Mouse (Mus musculus): ENCODE data around the gene Tnfsf12. TPM values are rescaled to one million over a fixed set of nuclear protein-coding genes. Genes with fewer than 3 reads are reported as not detected.
A peak's percentile ranks its signal among the peaks of the same experiment; 100 is the strongest.

Tnfsf12 gene
- polyA plus RNA-seq, 1 experiment from 2014 or later: 2.8 TPM

GRCm38 (mm10) chr11:69654760-69655159 lies 40.9 kb downstream of the Tnfsf12 start:
- Histone ChIP-seq H3K4me3 (ENCODE audit: low read depth, low read length) (no peak overlapping the region), H3K27ac (ENCODE audit: low read length) (0 out of 2 replicates have a peak overlapping the region, but pooled peaks have one; percentile 8)
- no peak for ATAC-seq (ENCODE audit: low read depth)

GRCm38 (mm10) chr11:69653399-69653798 lies 42.2 kb downstream of the Tnfsf12 start:
- H3K9me3 ChIP-seq (replicated peaks; ENCODE audit: control insufficient read depth, low read length): no peaks in the 10 kb centered on the region
- no peak overlapping the region for H3K9ac ChIP-seq (ENCODE audit: low read depth, low read length)
- peaks cover 42% of the 10 kb centered on the region for H3K36me3 ChIP-seq (ENCODE audit: control insufficient read depth, insufficient read depth)
- H3K4me3 ChIP-seq (ENCODE audit: low read depth, low read length): no peak overlapping the region
- no peak overlapping the region for H3K4me2 ChIP-seq (ENCODE audit: low read depth, low read length)
- no peak overlapping the region for H3K27ac ChIP-seq (ENCODE audit: low read length)
- H3K27me3 ChIP-seq (ENCODE audit: control insufficient read depth, insufficient read depth, low read depth, low read length): no peaks in the 10 kb centered on the region
- ATAC-seq (ENCODE audit: low read depth): no peak
- peaks cover 21% of the 10 kb centered on the region for H3K4me1 ChIP-seq (ENCODE audit: control insufficient read depth, low read depth, low read length)
- WGBS (ENCODE audit: insufficient replicate concordance): 76% methylated on average over 5 of the region's 5 CpGs

More at GRCm38 (mm10) chr11:69654760-69655159, 40.9 kb downstream of the Tnfsf12 start:
- no peak overlapping the region for H3K4me2 ChIP-seq (ENCODE audit: low read depth, low read length)
- no peaks in the 10 kb centered on the region for H3K9me3 ChIP-seq (replicated peaks; ENCODE audit: control insufficient read depth, low read length)
- no peak overlapping the region for H3K9ac ChIP-seq (ENCODE audit: low read depth, low read length)
- H3K27me3 ChIP-seq (ENCODE audit: control insufficient read depth, insufficient read depth, low read depth, low read length): no peaks in the 10 kb centered on the region
- WGBS (ENCODE audit: insufficient replicate concordance): 37% methylated on average over 9 of the region's 9 CpGs
- peaks cover 21% of the 10 kb centered on the region for H3K4me1 ChIP-seq (ENCODE audit: control insufficient read depth, low read depth, low read length)
- peaks cover 35% of the 10 kb centered on the region for H3K36me3 ChIP-seq (ENCODE audit: control insufficient read depth, insufficient read depth)

GRCm38 (mm10) chr11:69645860-69646259 lies 49.8 kb downstream of the Tnfsf12 start:
- Histone ChIP-seq H3K9ac (ENCODE audit: low read depth, low read length) (no peak overlapping the region), H3K36me3 (ENCODE audit: control insufficient read depth, insufficient read depth) (peaks cover 71% of the 10 kb centered on the region), H3K4me2 (ENCODE audit: low read depth, low read length) (no peak overlapping the region), H3K27ac (ENCODE audit: low read length) (no peak overlapping the region), H3K9me3 (replicated peaks; ENCODE audit: control insufficient read depth, low read length) (no peaks in the 10 kb centered on the region), H3K4me3 (ENCODE audit: low read depth, low read length) (no peak overlapping the region), H3K27me3 (ENCODE audit: control insufficient read depth, insufficient read depth, low read depth, low read length) (no peaks in the 10 kb centered on the region), H3K4me1 (ENCODE audit: control insufficient read depth, low read depth, low read length) (no peaks in the 10 kb centered on the region)
- 74% methylated on average over 5 of the region's 5 CpGs for WGBS (ENCODE audit: insufficient replicate concordance)
- peak; percentile 70 for ATAC-seq (ENCODE audit: low read depth)

MicroRNA genes within 50 kb of the gene (microRNA counts, 519-probe panel; counts per million panel counts)
- microRNA mmu-miR-1934: 60.7 counts per million

Small RNAs within 50 kb of the gene (microRNA-seq; reads per million reads assigned to microRNA genes)
- gene Mir1934: 5.2 reads per million, percentile 17 among the genes with 10 or more reads in this experiment

Other genes starting within 250 kb of the Tnfsf12 start
- gene Dnah2, start 146.7 kb downstream of the Tnfsf12 start, polyA plus RNA-seq (2015; fragmentation: Nextera tagmentation; extraction: Ambion mirVana): 0.07 and 0.09 TPM in 2 replicates
- gene Efnb3, start 135.6 kb downstream of the Tnfsf12 start, polyA plus RNA-seq (2015; fragmentation: Nextera tagmentation; extraction: Ambion mirVana): 0.27 and 0.39 TPM in 2 replicates
- gene Wrap53, start 115.6 kb downstream of the Tnfsf12 start, polyA plus RNA-seq (2015; fragmentation: Nextera tagmentation; extraction: Ambion mirVana): 14.6 and 15.5 TPM in 2 replicates
- 55.5 and 55.8 TPM in 2 replicates for gene Trp53, start 115.5 kb downstream of the Tnfsf12 start, polyA plus RNA-seq (2015; fragmentation: Nextera tagmentation; extraction: Ambion mirVana)
- gene Atp1b2, start 89.9 kb downstream of the Tnfsf12 start, polyA plus RNA-seq (2015; fragmentation: Nextera tagmentation; extraction: Ambion mirVana): 11.2 and 12.6 TPM in 2 replicates
- 26.2 and 27.9 TPM in 2 replicates for gene Shbg, start 77.9 kb downstream of the Tnfsf12 start, polyA plus RNA-seq (2015; fragmentation: Nextera tagmentation; extraction: Ambion mirVana)
- gene Sat2, start 73.8 kb downstream of the Tnfsf12 start, polyA plus RNA-seq (2015; fragmentation: Nextera tagmentation; extraction: Ambion mirVana): 10.4 and 11.5 TPM in 2 replicates
- 7.0 and 8.1 TPM in 2 replicates for gene Fxr2, start 62.9 kb downstream of the Tnfsf12 start, polyA plus RNA-seq (2015; fragmentation: Nextera tagmentation; extraction: Ambion mirVana)
- gene Sox15, start 40.5 kb downstream of the Tnfsf12 start, polyA plus RNA-seq (2015; fragmentation: Nextera tagmentation; extraction: Ambion mirVana): 0.11 TPM in 1 of 2 replicates, not detected in the other
- 34.5 and 35.0 TPM in 2 replicates for gene Mpdu1, start 33.2 kb downstream of the Tnfsf12 start, polyA plus RNA-seq (2015; fragmentation: Nextera tagmentation; extraction: Ambion mirVana)
- 32.0 and 35.4 TPM in 2 replicates for gene Cd68, start 29.7 kb downstream of the Tnfsf12 start, polyA plus RNA-seq (2015; fragmentation: Nextera tagmentation; extraction: Ambion mirVana)
- gene Eif4a1, start 23.4 kb downstream of the Tnfsf12 start, polyA plus RNA-seq (2015; fragmentation: Nextera tagmentation; extraction: Ambion mirVana): 223 and 225 TPM in 2 replicates
- 22.7 and 24.9 TPM in 2 replicates for gene Senp3, start 13.8 kb downstream of the Tnfsf12 start, polyA plus RNA-seq (2015; fragmentation: Nextera tagmentation; extraction: Ambion mirVana)
- gene Tnfsf13, start 10.1 kb downstream of the Tnfsf12 start, polyA plus RNA-seq (2015; fragmentation: Nextera tagmentation; extraction: Ambion mirVana): 0.17 and 0.40 TPM in 2 replicates
- 0.95 and 1.1 TPM in 2 replicates for gene Tnfsfm13, start 249 bp upstream of the Tnfsf12 start, polyA plus RNA-seq (2015; fragmentation: Nextera tagmentation; extraction: Ambion mirVana)
- 11.1 and 11.9 TPM in 2 replicates for gene Polr2a, start 62.8 kb upstream of the Tnfsf12 start, polyA plus RNA-seq (2015; fragmentation: Nextera tagmentation; extraction: Ambion mirVana)
- 0.07 TPM in 1 of 2 replicates, not detected in the other for gene Slc35g3, start 66.1 kb upstream of the Tnfsf12 start, polyA plus RNA-seq (2015; fragmentation: Nextera tagmentation; extraction: Ambion mirVana)
- gene Zbtb4, start 70.1 kb upstream of the Tnfsf12 start, polyA plus RNA-seq (2015; fragmentation: Nextera tagmentation; extraction: Ambion mirVana): 0.61 and 0.81 TPM in 2 replicates
- 0.61 and 0.96 TPM in 2 replicates for gene Chrnb1, start 100.1 kb upstream of the Tnfsf12 start, polyA plus RNA-seq (2015; fragmentation: Nextera tagmentation; extraction: Ambion mirVana)
- gene Fgf11, start 106.0 kb upstream of the Tnfsf12 start, polyA plus RNA-seq (2015; fragmentation: Nextera tagmentation; extraction: Ambion mirVana): 0.19 and 0.21 TPM in 2 replicates
- gene Tmem102, start 109.8 kb upstream of the Tnfsf12 start, polyA plus RNA-seq (2015; fragmentation: Nextera tagmentation; extraction: Ambion mirVana): 0.62 and 1.0 TPM in 2 replicates
- gene Gm39566, start 119.4 kb upstream of the Tnfsf12 start, polyA plus RNA-seq (2015; fragmentation: Nextera tagmentation; extraction: Ambion mirVana): not detected in 2 replicates
- not detected in 2 replicates for gene Spem2, start 122.6 kb upstream of the Tnfsf12 start, polyA plus RNA-seq (2015; fragmentation: Nextera tagmentation; extraction: Ambion mirVana)
- not detected in 2 replicates for gene Spem1, start 126.3 kb upstream of the Tnfsf12 start, polyA plus RNA-seq (2015; fragmentation: Nextera tagmentation; extraction: Ambion mirVana)
- gene Nlgn2, start 141.9 kb upstream of the Tnfsf12 start, polyA plus RNA-seq (2015; fragmentation: Nextera tagmentation; extraction: Ambion mirVana): 0.66 and 0.83 TPM in 2 replicates
- 404 and 413 TPM in 2 replicates for gene Tmem256, start 142.7 kb upstream of the Tnfsf12 start, polyA plus RNA-seq (2015; fragmentation: Nextera tagmentation; extraction: Ambion mirVana)
- 22.0 and 27.8 TPM in 2 replicates for gene Plscr3, start 150.5 kb upstream of the Tnfsf12 start, polyA plus RNA-seq (2015; fragmentation: Nextera tagmentation; extraction: Ambion mirVana)
- gene Tnk1, start 162.9 kb upstream of the Tnfsf12 start, polyA plus RNA-seq (2015; fragmentation: Nextera tagmentation; extraction: Ambion mirVana): 0.74 and 0.96 TPM in 2 replicates
- not detected in 2 replicates for gene Tmem95, start 182.2 kb upstream of the Tnfsf12 start, polyA plus RNA-seq (2015; fragmentation: Nextera tagmentation; extraction: Ambion mirVana)
- 1.3 and 1.4 TPM in 2 replicates for gene Kctd11, start 185.6 kb upstream of the Tnfsf12 start, polyA plus RNA-seq (2015; fragmentation: Nextera tagmentation; extraction: Ambion mirVana)
- 6.5 and 6.8 TPM in 2 replicates for gene Acap1, start 199.7 kb upstream of the Tnfsf12 start, polyA plus RNA-seq (2015; fragmentation: Nextera tagmentation; extraction: Ambion mirVana)
- gene 2810408A11Rik, start 205.1 kb upstream of the Tnfsf12 start, polyA plus RNA-seq (2015; fragmentation: Nextera tagmentation; extraction: Ambion mirVana): 0.46 and 0.76 TPM in 2 replicates
- gene Neurl4, start 205.2 kb upstream of the Tnfsf12 start, polyA plus RNA-seq (2015; fragmentation: Nextera tagmentation; extraction: Ambion mirVana): 2.2 and 2.6 TPM in 2 replicates
- gene Gps2, start 218.0 kb upstream of the Tnfsf12 start, polyA plus RNA-seq (2015; fragmentation: Nextera tagmentation; extraction: Ambion mirVana): 81.1 and 83.1 TPM in 2 replicates
- gene Eif5a, start 226.1 kb upstream of the Tnfsf12 start, polyA plus RNA-seq (2015; fragmentation: Nextera tagmentation; extraction: Ambion mirVana): 1,065 and 1,134 TPM in 2 replicates
- 0.18 TPM in 1 of 2 replicates, not detected in the other for gene Ybx2, start 239.9 kb upstream of the Tnfsf12 start, polyA plus RNA-seq (2015; fragmentation: Nextera tagmentation; extraction: Ambion mirVana)

Data from liver, embryonic 16.5 days (tissue).